Mouse (Mus musculus): Measurements from ENCODE around the gene Gpc5. TPM values are rescaled to one million over a fixed set of nuclear protein-coding genes. Genes with fewer than 3 reads are reported as not detected.

The Gpc5 gene
- polyA plus RNA-seq, 1 experiment from 2014 or later, result 15.4 TPM

GRCm38 (mm10) chr14:116473378-116474179 is 1381.6 kb downstream of the Gpc5 start:
- Histone ChIP-seq H3K9ac (ENCODE audit: low read depth, low read length) (no peak overlapping the region), H3K36me3 (ENCODE audit: control insufficient read depth, insufficient read depth, low read length) (no peaks in the 10 kb centered on the region), H3K9me3 (ENCODE audit: control insufficient read depth, low read length) (no peaks in the 10 kb centered on the region), H3K4me1 (ENCODE audit: control insufficient read depth, insufficient read depth, low read depth, low read length) (no peaks in the 10 kb centered on the region), H3K27me3 (replicated peaks; ENCODE audit: control insufficient read depth, insufficient read depth, low read length) (no peaks in the 10 kb centered on the region), H3K27ac (ENCODE audit: low read depth, low read length) (no peak overlapping the region), H3K4me2 (ENCODE audit: low read length) (no peak overlapping the region), H3K4me3 (ENCODE audit: low read length) (no peak overlapping the region)
- WGBS, result 86% methylated on average over 8 of the region's 8 CpGs
- no peak for ATAC-seq

GRCm38 (mm10) chr14:116494285-116494850 is 1402.4 kb downstream of the Gpc5 start:
- Histone ChIP-seq H3K9ac (ENCODE audit: low read depth, low read length) (no peak overlapping the region), H3K27me3 (replicated peaks; ENCODE audit: control insufficient read depth, insufficient read depth, low read length) (no peaks in the 10 kb centered on the region), H3K9me3 (ENCODE audit: control insufficient read depth, low read length) (no peaks in the 10 kb centered on the region), H3K4me2 (ENCODE audit: low read length) (no peak overlapping the region), H3K4me1 (ENCODE audit: control insufficient read depth, insufficient read depth, low read depth, low read length) (no peaks in the 10 kb centered on the region), H3K27ac (ENCODE audit: low read depth, low read length) (no peak overlapping the region), H3K36me3 (ENCODE audit: control insufficient read depth, insufficient read depth, low read length) (no peaks in the 10 kb centered on the region), H3K4me3 (ENCODE audit: low read length) (no peak overlapping the region)
- no peak for ATAC-seq
- 41% methylated on average over 1 of the region's 1 CpGs for WGBS

GRCm38 (mm10) chr14:116538216-116538615 is 1446.2 kb downstream of the Gpc5 start:
- no peak for ATAC-seq
- Histone ChIP-seq H3K27ac (ENCODE audit: low read depth, low read length) (no peak overlapping the region), H3K9me3 (ENCODE audit: control insufficient read depth, low read length) (no peaks in the 10 kb centered on the region), H3K9ac (ENCODE audit: low read depth, low read length) (no peak overlapping the region), H3K4me3 (ENCODE audit: low read length) (no peak overlapping the region), H3K27me3 (replicated peaks; ENCODE audit: control insufficient read depth, insufficient read depth, low read length) (no peaks in the 10 kb centered on the region), H3K36me3 (ENCODE audit: control insufficient read depth, insufficient read depth, low read length) (no peaks in the 10 kb centered on the region), H3K4me2 (ENCODE audit: low read length) (no peak overlapping the region), H3K4me1 (ENCODE audit: control insufficient read depth, insufficient read depth, low read depth, low read length) (no peaks in the 10 kb centered on the region)
- WGBS, result 89% methylated on average over 3 of the region's 3 CpGs

GRCm38 (mm10) chr14:116543746-116544145 is 1451.7 kb downstream of the Gpc5 start:
- Histone ChIP-seq H3K9ac (ENCODE audit: low read depth, low read length) (no peak overlapping the region), H3K36me3 (ENCODE audit: control insufficient read depth, insufficient read depth, low read length) (no peaks in the 10 kb centered on the region), H3K4me1 (ENCODE audit: control insufficient read depth, insufficient read depth, low read depth, low read length) (no peaks in the 10 kb centered on the region), H3K4me3 (ENCODE audit: low read length) (no peak overlapping the region), H3K4me2 (ENCODE audit: low read length) (no peak overlapping the region), H3K27ac (ENCODE audit: low read depth, low read length) (no peak overlapping the region), H3K9me3 (ENCODE audit: control insufficient read depth, low read length) (no peaks in the 10 kb centered on the region), H3K27me3 (replicated peaks; ENCODE audit: control insufficient read depth, insufficient read depth, low read length) (no peaks in the 10 kb centered on the region)
- ATAC-seq, result no peak

GRCm38 (mm10) chr14:116551401-116551800 is 1459.4 kb downstream of the Gpc5 start:
- ATAC-seq, result no peak
- Histone ChIP-seq H3K9ac (ENCODE audit: low read depth, low read length) (no peak overlapping the region), H3K4me2 (ENCODE audit: low read length) (no peak overlapping the region), H3K9me3 (ENCODE audit: control insufficient read depth, low read length) (no peaks in the 10 kb centered on the region), H3K36me3 (ENCODE audit: control insufficient read depth, insufficient read depth, low read length) (no peaks in the 10 kb centered on the region), H3K27ac (ENCODE audit: low read depth, low read length) (no peak overlapping the region), H3K27me3 (replicated peaks; ENCODE audit: control insufficient read depth, insufficient read depth, low read length) (no peaks in the 10 kb centered on the region), H3K4me1 (ENCODE audit: control insufficient read depth, insufficient read depth, low read depth, low read length) (no peaks in the 10 kb centered on the region), H3K4me3 (ENCODE audit: low read length) (no peak overlapping the region)
- WGBS, result 76% methylated on average over 5 of the region's 5 CpGs

GRCm38 (mm10) chr14:116553316-116553715 is 1461.3 kb downstream of the Gpc5 start:
- H3K27ac ChIP-seq (ENCODE audit: low read depth, low read length), result no peak overlapping the region
- H3K9ac ChIP-seq (ENCODE audit: low read depth, low read length), result no peak overlapping the region
- no peaks in the 10 kb centered on the region for H3K27me3 ChIP-seq (replicated peaks; ENCODE audit: control insufficient read depth, insufficient read depth, low read length)
- peak overlapping the region; percentile 37 for H3K4me2 ChIP-seq (ENCODE audit: low read length)
- H3K9me3 ChIP-seq (ENCODE audit: control insufficient read depth, low read length), result no peaks in the 10 kb centered on the region
- no peaks in the 10 kb centered on the region for H3K4me1 ChIP-seq (ENCODE audit: control insufficient read depth, insufficient read depth, low read depth, low read length)
- H3K4me3 ChIP-seq (ENCODE audit: low read length), result no peak overlapping the region
- WGBS, result 21% methylated on average over 7 of the region's 7 CpGs
- no peak for ATAC-seq
- H3K36me3 ChIP-seq (ENCODE audit: control insufficient read depth, insufficient read depth, low read length), result no peaks in the 10 kb centered on the region

GRCm38 (mm10) chr14:116558141-116558800 is 1466.3 kb downstream of the Gpc5 start:
- Histone ChIP-seq H3K4me1 (ENCODE audit: control insufficient read depth, insufficient read depth, low read depth, low read length) (no peaks in the 10 kb centered on the region), H3K36me3 (ENCODE audit: control insufficient read depth, insufficient read depth, low read length) (no peaks in the 10 kb centered on the region), H3K27me3 (replicated peaks; ENCODE audit: control insufficient read depth, insufficient read depth, low read length) (no peaks in the 10 kb centered on the region), H3K4me2 (ENCODE audit: low read length) (no peak overlapping the region), H3K27ac (ENCODE audit: low read depth, low read length) (no peak overlapping the region), H3K9ac (ENCODE audit: low read depth, low read length) (no peak overlapping the region), H3K4me3 (ENCODE audit: low read length) (no peak overlapping the region), H3K9me3 (ENCODE audit: control insufficient read depth, low read length) (no peaks in the 10 kb centered on the region)
- ATAC-seq, result peak; percentile 61; the same call in 1 of the 2 replicates
- WGBS, result 50% methylated on average over 9 of the region's 9 CpGs

- Histone ChIP-seq H3K36me3 (ENCODE audit: control insufficient read depth, insufficient read depth, low read length) (no peaks in the 10 kb centered on the region), H3K27ac (ENCODE audit: low read depth, low read length) (no peak overlapping the region), H3K27me3 (replicated peaks; ENCODE audit: control insufficient read depth, insufficient read depth, low read length) (no peaks in the 10 kb centered on the region), H3K9me3 (ENCODE audit: control insufficient read depth, low read length) (no peaks in the 10 kb centered on the region), H3K4me3 (ENCODE audit: low read length) (no peak overlapping the region), H3K4me1 (ENCODE audit: control insufficient read depth, insufficient read depth, low read depth, low read length) (no peaks in the 10 kb centered on the region), H3K4me2 (ENCODE audit: low read length) (no peak overlapping the region), H3K9ac (ENCODE audit: low read depth, low read length) (no peak overlapping the region)
- peak; percentile 68 for ATAC-seq
- WGBS, result 55% methylated on average over 1 of the region's 1 CpGs
Measured at GRCm38 (mm10) chr14:116559990-116560389, 1468.0 kb downstream of the Gpc5 start.

Measured in hindbrain, embryonic 16.5 days (tissue).